Mouse (Mus musculus): Measurements from ENCODE around the gene Agpat2. TPM values are rescaled to one million over a fixed set of nuclear protein-coding genes. Genes with fewer than 3 reads are reported as not detected.

The Agpat2 gene
- polyA plus RNA-seq, 1 experiment from 2014 or later = 55.6 TPM

- 43% methylated on average over 3 of the region's 3 CpGs for WGBS (ENCODE audit: insufficient replicate concordance)
- Histone ChIP-seq H3K9ac (no peak overlapping the region), H3K4me3 (replicated peaks) (no peak overlapping the region), H3K27ac (replicated peaks) (peak overlapping the region; percentile 62; the same call in 1 of the 2 replicates), H3K27me3 (peaks cover 32% of the 10 kb centered on the region), H3K4me2 (no peak overlapping the region), H3K36me3 (replicated peaks) (no peaks in the 10 kb centered on the region), H3K4me1 (replicated peaks) (peaks cover 34% of the 10 kb centered on the region), H3K9me3 (replicated peaks) (no peaks in the 10 kb centered on the region)
- no peak for ATAC-seq (ENCODE audit: insufficient read depth)
Observed at GRCm38 (mm10) chr2:26606579-26606978, 2.4 kb upstream of the Agpat2 start.

GRCm38 (mm10) chr2:26605331-26605730, 1.1 kb upstream of the Agpat2 start:
- Histone ChIP-seq H3K9me3 (replicated peaks) (no peaks in the 10 kb centered on the region), H3K9ac (no peak overlapping the region), H3K4me1 (replicated peaks) (peaks cover 41% of the 10 kb centered on the region), H3K4me2 (no peak overlapping the region), H3K36me3 (replicated peaks) (no peaks in the 10 kb centered on the region), H3K27me3 (peaks cover 32% of the 10 kb centered on the region), H3K4me3 (replicated peaks) (no peak overlapping the region), H3K27ac (replicated peaks) (no peak overlapping the region)
- WGBS (ENCODE audit: insufficient replicate concordance) = 70% methylated on average over 8 of the region's 8 CpGs
- no peak for ATAC-seq (ENCODE audit: insufficient read depth)

GRCm38 (mm10) chr2:26603159-26603558, 1.1 kb downstream of the Agpat2 start:
- 9% methylated on average over 6 of the region's 6 CpGs for WGBS (ENCODE audit: insufficient replicate concordance)
- peaks cover 49% of the 10 kb centered on the region for H3K4me1 ChIP-seq (replicated peaks)
- H3K4me3 ChIP-seq (replicated peaks) = peak overlapping the region; percentile 58
- peak overlapping the region; percentile 74 for H3K27ac ChIP-seq (replicated peaks)
- peak overlapping the region; percentile 74 for H3K4me2 ChIP-seq
- no peak for ATAC-seq (ENCODE audit: insufficient read depth)
- peaks cover 32% of the 10 kb centered on the region for H3K27me3 ChIP-seq
- H3K9ac ChIP-seq = peak overlapping the region; percentile 52
- no peaks in the 10 kb centered on the region for H3K9me3 ChIP-seq (replicated peaks)
- no peaks in the 10 kb centered on the region for H3K36me3 ChIP-seq (replicated peaks)

- peaks cover 52% of the 10 kb centered on the region for H3K4me1 ChIP-seq (replicated peaks)
- 58% methylated on average over 5 of the region's 5 CpGs for WGBS (ENCODE audit: insufficient replicate concordance)
- H3K27ac ChIP-seq (replicated peaks) = peak overlapping the region; percentile 15; the same call in 1 of the 2 replicates
- no peaks in the 10 kb centered on the region for H3K9me3 ChIP-seq (replicated peaks)
- ATAC-seq (ENCODE audit: insufficient read depth) = no peak
- H3K4me3 ChIP-seq (replicated peaks) = peak overlapping the region; percentile 58
- H3K27me3 ChIP-seq = peaks cover 32% of the 10 kb centered on the region
- no peaks in the 10 kb centered on the region for H3K36me3 ChIP-seq (replicated peaks)
- peak overlapping the region; percentile 74 for H3K4me2 ChIP-seq
- 0 out of 2 replicates have a peak overlapping the region, but pooled peaks have one; percentile 52 for H3K9ac ChIP-seq
Observed at GRCm38 (mm10) chr2:26602631-26603030, 1.6 kb downstream of the Agpat2 start.

GRCm38 (mm10) chr2:26601595-26601994, 2.6 kb downstream of the Agpat2 start:
- H3K27me3 ChIP-seq = peaks cover 29% of the 10 kb centered on the region
- H3K27ac ChIP-seq (replicated peaks) = peak overlapping the region; percentile 29; the same call in 1 of the 2 replicates
- ATAC-seq (ENCODE audit: insufficient read depth) = no peak
- no peaks in the 10 kb centered on the region for H3K9me3 ChIP-seq (replicated peaks)
- H3K9ac ChIP-seq = no peak overlapping the region
- 0 out of 2 replicates have a peak overlapping the region, but pooled peaks have one; percentile 58 for H3K4me3 ChIP-seq (replicated peaks)
- H3K4me2 ChIP-seq = peak overlapping the region; percentile 74
- WGBS (ENCODE audit: insufficient replicate concordance) = 64% methylated on average over 1 of the region's 1 CpGs
- no peaks in the 10 kb centered on the region for H3K36me3 ChIP-seq (replicated peaks)
- H3K4me1 ChIP-seq (replicated peaks) = peaks cover 58% of the 10 kb centered on the region

GRCm38 (mm10) chr2:26600664-26601063, 3.6 kb downstream of the Agpat2 start:
- Histone ChIP-seq H3K9me3 (replicated peaks) (no peaks in the 10 kb centered on the region), H3K27ac (replicated peaks) (peak overlapping the region; percentile 79), H3K36me3 (replicated peaks) (peaks cover 3% of the 10 kb centered on the region; the same call in 1 of the 2 replicates), H3K27me3 (peaks cover 23% of the 10 kb centered on the region), H3K9ac (no peak overlapping the region), H3K4me1 (replicated peaks) (peaks cover 61% of the 10 kb centered on the region), H3K4me2 (peak overlapping the region; percentile 32), H3K4me3 (replicated peaks) (no peak overlapping the region)
- 58% methylated on average over 2 of the region's 2 CpGs for WGBS (ENCODE audit: insufficient replicate concordance)
- ATAC-seq (ENCODE audit: insufficient read depth) = peak; percentile 53

GRCm38 (mm10) chr2:26599965-26600364, 4.3 kb downstream of the Agpat2 start:
- Histone ChIP-seq H3K27me3 (peaks cover 23% of the 10 kb centered on the region), H3K4me3 (replicated peaks) (no peak overlapping the region), H3K27ac (replicated peaks) (peak overlapping the region; percentile 79), H3K9ac (no peak overlapping the region), H3K4me1 (replicated peaks) (peaks cover 68% of the 10 kb centered on the region), H3K9me3 (replicated peaks) (no peaks in the 10 kb centered on the region), H3K36me3 (replicated peaks) (peaks cover 9% of the 10 kb centered on the region; the same call in 1 of the 2 replicates), H3K4me2 (peak overlapping the region; percentile 32)
- 63% methylated on average over 4 of the region's 4 CpGs for WGBS (ENCODE audit: insufficient replicate concordance)
- ATAC-seq (ENCODE audit: insufficient read depth) = peak; percentile 23

GRCm38 (mm10) chr2:26598462-26598861, 5.8 kb downstream of the Agpat2 start:
- Histone ChIP-seq H3K27me3 (peaks cover 8% of the 10 kb centered on the region), H3K4me3 (replicated peaks) (no peak overlapping the region), H3K4me1 (replicated peaks) (peaks cover 61% of the 10 kb centered on the region), H3K9me3 (replicated peaks) (no peaks in the 10 kb centered on the region), H3K9ac (no peak overlapping the region), H3K36me3 (replicated peaks) (peaks cover 22% of the 10 kb centered on the region; the same call in 1 of the 2 replicates), H3K4me2 (no peak overlapping the region), H3K27ac (replicated peaks) (no peak overlapping the region)
- no peak for ATAC-seq (ENCODE audit: insufficient read depth)
- 64% methylated on average over 3 of the region's 3 CpGs for WGBS (ENCODE audit: insufficient replicate concordance)

GRCm38 (mm10) chr2:26597810-26598209, 6.4 kb downstream of the Agpat2 start:
- Histone ChIP-seq H3K9ac (no peak overlapping the region), H3K27ac (replicated peaks) (no peak overlapping the region), H3K27me3 (0 out of 2 replicates have a peak, but pooled peaks cover 1% of the 10 kb centered on the region), H3K4me1 (replicated peaks) (peaks cover 58% of the 10 kb centered on the region), H3K4me2 (no peak overlapping the region), H3K9me3 (replicated peaks) (no peaks in the 10 kb centered on the region), H3K4me3 (replicated peaks) (no peak overlapping the region), H3K36me3 (replicated peaks) (peaks cover 28% of the 10 kb centered on the region)
- 63% methylated on average over 2 of the region's 2 CpGs for WGBS (ENCODE audit: insufficient replicate concordance)
- no peak for ATAC-seq (ENCODE audit: insufficient read depth)

- no peak overlapping the region for H3K4me2 ChIP-seq
- peaks cover 55% of the 10 kb centered on the region for H3K4me1 ChIP-seq (replicated peaks)
- H3K27ac ChIP-seq (replicated peaks) = no peak overlapping the region
- WGBS (ENCODE audit: insufficient replicate concordance) = 76% methylated on average over 3 of the region's 3 CpGs
- H3K27me3 ChIP-seq = no peaks in the 10 kb centered on the region
- H3K36me3 ChIP-seq (replicated peaks) = peaks cover 37% of the 10 kb centered on the region
- H3K4me3 ChIP-seq (replicated peaks) = no peak overlapping the region
- H3K9ac ChIP-seq = no peak overlapping the region
- H3K9me3 ChIP-seq (replicated peaks) = no peaks in the 10 kb centered on the region
- ATAC-seq (ENCODE audit: insufficient read depth) = no peak
Observed at GRCm38 (mm10) chr2:26596898-26597297, 7.3 kb downstream of the Agpat2 start.

GRCm38 (mm10) chr2:26595725-26596435, 8.3 kb downstream of the Agpat2 start:
- Histone ChIP-seq H3K9me3 (replicated peaks) (no peaks in the 10 kb centered on the region), H3K4me3 (replicated peaks) (no peak overlapping the region), H3K27ac (replicated peaks) (peak overlapping the region; percentile 9; the same call in 1 of the 2 replicates), H3K36me3 (replicated peaks) (peaks cover 44% of the 10 kb centered on the region), H3K4me1 (replicated peaks) (peaks cover 49% of the 10 kb centered on the region), H3K4me2 (no peak overlapping the region), H3K9ac (no peak overlapping the region), H3K27me3 (no peaks in the 10 kb centered on the region)
- whole genome bisulfite sequencing (ENCODE audit: insufficient replicate concordance) = 57% methylated on average over 11 of the region's 11 CpGs
- ATAC-seq (ENCODE audit: insufficient read depth) = no peak
